Mouse (Mus musculus): ENCODE results near the gene Atp8b4.

GRCm38 (mm10) chr2:126549681-126550080, 49.2 kb upstream of the Atp8b4 start:
- no peak for TF ChIP-seq CTCF (conservative IDR thresholded peaks at IDR 0.05; ENCODE audit: insufficient read depth, insufficient read length, low read depth, low read length)
- no peak for TF ChIP-seq POLR2A (IDR thresholded peaks at IDR 0.05; ENCODE audit: low read depth, low read length)

Data from kidney, adult 2 months (tissue).